Mouse (Mus musculus): ENCODE measurements around the gene Gm9844. TPM values are rescaled to one million over a fixed set of nuclear protein-coding genes. Genes with fewer than 3 reads are reported as not detected.
A peak's percentile ranks its signal among the peaks of the same experiment; 100 is the strongest.

Gm9844 gene
- polyA plus RNA-seq, 1 experiment from 2014 or later = 33.4 TPM

- Histone ChIP-seq H3K9me3 (replicated peaks) (no peaks in the 10 kb centered on the region), H3K4me3 (replicated peaks) (no peak overlapping the region), H3K4me1 (no peaks in the 10 kb centered on the region), H3K27me3 (replicated peaks) (no peaks in the 10 kb centered on the region), H3K36me3 (no peaks in the 10 kb centered on the region), H3K9ac (replicated peaks) (no peak overlapping the region), H3K27ac (replicated peaks) (no peak overlapping the region), H3K4me2 (no peak overlapping the region)
- no peak for ATAC-seq (ENCODE audit: low FRiP score)
- 24% methylated on average over 5 of the region's 5 CpGs for WGBS
Measured at GRCm38 (mm10) chr7:24850162-24850561, 11.9 kb upstream of the Gm9844 start.

DNA sequence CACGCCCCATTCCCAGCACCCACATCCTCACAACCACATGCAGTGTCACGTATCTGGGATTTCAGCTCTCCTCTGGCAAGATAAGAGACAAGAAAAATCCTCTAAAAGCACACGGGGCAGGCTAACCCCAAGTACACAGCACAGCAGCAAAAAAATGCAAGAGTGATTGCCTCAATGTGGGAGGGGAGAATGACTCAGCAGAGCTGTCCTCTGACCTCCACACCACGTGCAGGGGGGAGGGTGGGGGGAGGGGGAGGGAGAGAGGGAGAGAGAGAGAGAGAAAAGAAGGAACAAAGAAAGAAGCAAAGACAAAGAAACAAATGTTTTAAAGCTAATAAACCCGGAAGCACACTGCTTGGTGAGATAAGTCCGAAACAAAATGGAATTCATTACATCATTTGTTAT is 11.1 kb upstream of the Gm9844 start:
- Histone ChIP-seq H3K9ac (replicated peaks) (no peak overlapping the region), H3K4me2 (no peak overlapping the region), H3K4me1 (no peaks in the 10 kb centered on the region), H3K27ac (replicated peaks) (no peak overlapping the region), H3K36me3 (no peaks in the 10 kb centered on the region), H3K4me3 (replicated peaks) (no peak overlapping the region), H3K27me3 (replicated peaks) (no peaks in the 10 kb centered on the region), H3K9me3 (replicated peaks) (no peaks in the 10 kb centered on the region)
- ATAC-seq (ENCODE audit: low FRiP score) = no peak
- 37% methylated on average over 6 of the region's 6 CpGs for WGBS

GRCm38 (mm10) chr7:24851596-24852325 is 10.3 kb upstream of the Gm9844 start:
- Histone ChIP-seq H3K9ac (replicated peaks) (no peak overlapping the region), H3K27ac (replicated peaks) (no peak overlapping the region), H3K4me3 (replicated peaks) (no peak overlapping the region), H3K27me3 (replicated peaks) (no peaks in the 10 kb centered on the region), H3K36me3 (no peaks in the 10 kb centered on the region), H3K4me1 (no peaks in the 10 kb centered on the region), H3K9me3 (replicated peaks) (no peaks in the 10 kb centered on the region), H3K4me2 (no peak overlapping the region)
- 86% methylated on average over 5 of the region's 5 CpGs for WGBS
- no peak for ATAC-seq (ENCODE audit: low FRiP score)

DNA sequence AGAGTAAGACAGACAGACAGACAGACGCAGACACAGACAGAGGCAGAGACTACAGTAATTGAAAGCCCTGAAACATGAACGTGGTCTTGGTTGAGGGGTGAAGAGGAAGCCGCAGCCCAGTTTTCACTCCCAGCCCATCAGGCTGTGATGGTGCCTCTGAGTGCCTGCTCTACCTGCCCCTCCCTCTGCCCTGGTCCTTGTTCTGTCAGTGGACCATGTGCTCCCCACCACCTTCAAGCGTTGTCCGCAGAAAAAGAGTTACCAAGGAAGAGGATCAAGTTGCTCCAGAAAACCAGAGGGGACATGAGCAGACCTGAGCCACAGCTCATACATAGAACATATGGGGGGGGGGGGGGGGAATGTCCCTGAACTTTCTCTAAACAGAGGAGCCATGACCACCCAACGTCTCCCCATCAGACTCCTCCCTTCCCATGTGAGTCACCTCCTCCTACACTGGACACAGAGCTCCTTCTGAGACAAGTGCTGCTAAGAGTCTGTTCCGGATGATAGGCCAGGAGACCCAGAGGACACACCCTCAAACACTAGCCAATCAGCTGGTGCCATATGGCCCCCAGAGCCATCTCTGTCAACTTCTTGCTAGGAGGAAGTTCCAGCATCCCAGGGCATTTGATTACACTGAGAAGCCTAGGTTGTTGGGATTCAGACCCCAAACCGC is 9.3 kb upstream of the Gm9844 start:
- H3K4me3 ChIP-seq (replicated peaks) = no peak overlapping the region
- 77% methylated on average over 8 of the region's 8 CpGs for WGBS
- no peak for ATAC-seq (ENCODE audit: low FRiP score)
- H3K36me3 ChIP-seq = no peaks in the 10 kb centered on the region
- H3K27ac ChIP-seq (replicated peaks) = no peak overlapping the region
- no peaks in the 10 kb centered on the region for H3K9me3 ChIP-seq (replicated peaks)
- H3K9ac ChIP-seq (replicated peaks) = no peak overlapping the region
- no peak overlapping the region for H3K4me2 ChIP-seq
- H3K27me3 ChIP-seq (replicated peaks) = no peaks in the 10 kb centered on the region
- no peaks in the 10 kb centered on the region for H3K4me1 ChIP-seq

DNA sequence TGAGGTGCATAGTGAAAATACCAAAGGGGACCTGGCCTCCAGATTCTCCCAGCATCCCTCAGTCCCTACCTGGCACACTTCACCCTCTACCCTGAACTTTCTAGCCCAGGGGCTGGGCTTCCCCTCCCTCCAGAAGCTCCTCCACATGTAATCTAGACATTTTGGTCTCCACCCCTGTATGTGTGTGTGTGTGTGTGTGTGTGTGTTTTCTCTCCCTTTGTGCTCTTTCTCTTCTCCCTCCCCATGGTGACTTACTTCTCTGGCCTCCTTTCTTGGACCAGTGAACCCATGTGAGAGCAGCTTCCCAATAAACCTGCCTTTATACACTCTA is 8.8 kb upstream of the Gm9844 start:
- H3K9ac ChIP-seq (replicated peaks) = no peak overlapping the region

DNA sequence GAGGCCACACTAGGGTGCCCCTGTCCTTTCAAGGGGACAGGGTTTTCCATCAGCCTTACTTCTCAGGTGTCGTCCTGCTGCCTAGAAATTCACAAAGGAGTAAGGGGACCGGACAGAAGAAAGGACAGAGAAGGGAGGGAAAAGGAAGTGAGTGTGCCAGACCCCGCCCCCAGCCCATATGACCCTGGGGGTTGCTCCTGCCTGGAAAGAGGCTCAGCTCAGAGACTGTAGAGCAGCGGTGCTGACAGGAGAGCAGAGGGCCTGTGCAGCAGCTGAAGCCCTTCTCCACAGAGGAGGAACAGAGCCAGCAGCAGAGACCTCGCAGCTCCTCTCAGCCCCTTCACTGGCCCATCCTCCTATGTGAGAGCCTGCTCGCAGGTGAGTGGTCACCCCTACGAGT is 8.3 kb upstream of the Gm9844 start:
- no peak overlapping the region for H3K9ac ChIP-seq (replicated peaks)
- H3K27ac ChIP-seq (replicated peaks) = no peak overlapping the region
- H3K4me1 ChIP-seq = no peaks in the 10 kb centered on the region
- no peak for ATAC-seq (ENCODE audit: low FRiP score)
- no peak overlapping the region for H3K4me2 ChIP-seq
- no peaks in the 10 kb centered on the region for H3K9me3 ChIP-seq (replicated peaks)
- H3K4me3 ChIP-seq (replicated peaks) = no peak overlapping the region
- no peaks in the 10 kb centered on the region for H3K27me3 ChIP-seq (replicated peaks)
- WGBS = 48% methylated on average over 7 of the region's 7 CpGs
- H3K36me3 ChIP-seq = no peaks in the 10 kb centered on the region

More for the DNA sequence above, 8.8 kb upstream of the Gm9844 start:
- no peak for ATAC-seq (ENCODE audit: low FRiP score)
- Histone ChIP-seq H3K36me3 (no peaks in the 10 kb centered on the region), H3K27ac (replicated peaks) (no peak overlapping the region), H3K4me3 (replicated peaks) (no peak overlapping the region), H3K4me2 (no peak overlapping the region), H3K9me3 (replicated peaks) (no peaks in the 10 kb centered on the region), H3K27me3 (replicated peaks) (no peaks in the 10 kb centered on the region), H3K4me1 (no peaks in the 10 kb centered on the region)

DNA sequence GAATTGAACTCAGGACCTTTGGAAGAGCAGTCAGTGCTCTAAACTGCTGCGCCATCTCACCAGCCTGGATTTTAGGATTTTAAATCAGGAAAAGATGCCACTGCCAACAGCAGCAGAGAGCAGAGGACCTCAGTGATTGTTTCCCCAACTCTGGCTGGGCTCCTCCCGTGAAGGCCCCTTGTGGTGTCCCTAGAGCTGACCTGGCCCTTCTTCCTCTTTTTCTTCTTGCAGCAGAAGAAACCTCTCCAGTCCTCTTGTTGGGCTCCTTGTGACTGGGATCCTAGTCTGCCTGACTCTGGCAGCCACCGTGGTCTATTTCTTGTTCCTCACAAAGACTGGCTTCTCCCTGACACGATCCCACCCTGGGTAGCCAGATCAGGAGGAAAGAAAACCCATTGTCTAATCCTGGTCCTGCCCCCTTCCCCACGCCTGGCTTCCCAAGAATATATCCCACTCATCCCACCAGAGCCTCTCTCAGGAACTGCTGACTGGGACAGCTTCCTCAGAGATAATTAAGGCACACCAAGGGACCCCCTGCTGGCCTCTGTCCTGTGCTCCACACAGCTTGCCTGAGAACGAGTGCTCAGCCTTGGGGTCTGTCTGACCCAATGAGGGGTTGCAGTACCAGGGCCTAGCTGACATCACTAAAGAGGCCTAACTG is 5.4 kb upstream of the Gm9844 start:
- Histone ChIP-seq H3K4me2 (no peak overlapping the region), H3K9ac (replicated peaks) (no peak overlapping the region), H3K27me3 (replicated peaks) (no peaks in the 10 kb centered on the region), H3K4me3 (replicated peaks) (no peak overlapping the region), H3K27ac (replicated peaks) (no peak overlapping the region), H3K4me1 (no peaks in the 10 kb centered on the region), H3K36me3 (no peaks in the 10 kb centered on the region), H3K9me3 (replicated peaks) (no peaks in the 10 kb centered on the region)
- no peak for ATAC-seq (ENCODE audit: low FRiP score)
- WGBS = 42% methylated on average over 6 of the region's 6 CpGs

DNA sequence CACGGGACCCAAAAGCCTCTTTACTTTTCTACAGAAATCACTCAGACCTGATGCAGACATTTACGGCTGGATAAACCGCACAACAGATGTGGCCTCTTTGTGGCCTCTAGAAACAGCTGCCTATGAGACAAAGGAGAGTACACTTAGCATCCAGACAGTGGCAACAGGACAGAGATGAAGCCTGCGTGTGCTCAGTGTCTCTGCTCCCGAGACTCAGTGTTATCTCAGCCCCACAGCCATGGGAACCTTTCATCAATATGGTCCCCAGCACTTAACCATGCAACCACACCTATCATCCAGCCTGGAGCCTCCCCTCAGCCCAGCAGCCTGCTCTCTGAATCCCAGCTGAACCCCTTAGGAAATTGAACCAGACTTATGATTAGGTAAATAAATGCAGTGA is 2.8 kb upstream of the Gm9844 start:
- no peaks in the 10 kb centered on the region for H3K4me1 ChIP-seq
- H3K27ac ChIP-seq (replicated peaks) = no peak overlapping the region
- no peak overlapping the region for H3K4me2 ChIP-seq
- H3K4me3 ChIP-seq (replicated peaks) = no peak overlapping the region
- no peaks in the 10 kb centered on the region for H3K36me3 ChIP-seq
- 55% methylated on average over 5 of the region's 5 CpGs for WGBS
- H3K9ac ChIP-seq (replicated peaks) = no peak overlapping the region
- ATAC-seq (ENCODE audit: low FRiP score) = no peak
- H3K9me3 ChIP-seq (replicated peaks) = no peaks in the 10 kb centered on the region
- H3K27me3 ChIP-seq (replicated peaks) = no peaks in the 10 kb centered on the region

DNA sequence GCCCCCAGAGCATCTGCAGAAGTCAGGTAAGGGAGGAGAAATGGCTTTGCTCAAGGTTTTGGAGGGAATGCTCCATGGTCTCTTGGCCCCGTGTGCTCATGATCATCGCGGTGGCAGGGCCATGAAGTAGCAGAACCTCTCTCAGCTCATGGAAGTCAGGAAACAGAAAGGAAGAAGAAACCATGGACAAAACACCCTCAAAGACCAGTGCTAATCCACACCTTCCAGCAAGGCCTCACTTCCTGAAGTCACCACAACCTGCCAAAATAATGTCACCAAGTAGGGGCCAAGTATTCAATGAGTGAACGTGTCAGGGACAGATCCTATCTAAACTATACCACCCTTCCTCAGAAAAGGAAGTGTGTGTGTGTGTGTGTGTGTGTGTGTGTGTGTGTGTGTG is 840 bp downstream of the Gm9844 start:
- H3K4me1 ChIP-seq = no peaks in the 10 kb centered on the region
- H3K4me2 ChIP-seq = no peak overlapping the region
- no peak overlapping the region for H3K9ac ChIP-seq (replicated peaks)
- no peak overlapping the region for H3K4me3 ChIP-seq (replicated peaks)
- 86% methylated on average over 4 of the region's 4 CpGs for WGBS
- no peak for ATAC-seq (ENCODE audit: low FRiP score)
- no peaks in the 10 kb centered on the region for H3K36me3 ChIP-seq
- H3K27ac ChIP-seq (replicated peaks) = no peak overlapping the region
- no peaks in the 10 kb centered on the region for H3K9me3 ChIP-seq (replicated peaks)
- no peaks in the 10 kb centered on the region for H3K27me3 ChIP-seq (replicated peaks)

DNA sequence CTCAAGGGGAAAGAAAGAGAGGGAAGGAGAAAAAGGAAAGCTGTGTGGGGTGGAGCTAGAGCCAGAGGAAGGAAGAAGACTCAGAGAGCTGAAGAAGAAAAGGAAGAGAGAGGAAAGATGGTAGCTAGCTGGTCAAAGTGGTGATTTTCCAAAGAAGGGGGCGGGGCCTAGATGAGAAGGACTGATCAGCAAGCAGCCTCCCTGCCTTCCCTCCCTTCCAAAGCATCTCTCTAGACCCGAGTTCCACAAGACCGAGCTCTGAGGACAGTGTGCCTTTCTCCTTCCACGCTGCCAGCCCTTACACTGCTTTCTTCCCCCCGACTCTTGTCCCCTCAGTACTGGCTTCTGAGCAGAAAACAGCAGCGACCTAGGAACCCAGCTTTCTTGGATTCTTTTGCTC is 2.1 kb downstream of the Gm9844 start:
- Histone ChIP-seq H3K36me3 (no peaks in the 10 kb centered on the region), H3K4me1 (no peaks in the 10 kb centered on the region), H3K9ac (replicated peaks) (no peak overlapping the region), H3K27me3 (replicated peaks) (no peaks in the 10 kb centered on the region), H3K4me3 (replicated peaks) (no peak overlapping the region), H3K4me2 (no peak overlapping the region), H3K27ac (replicated peaks) (no peak overlapping the region), H3K9me3 (replicated peaks) (no peaks in the 10 kb centered on the region)
- no peak for ATAC-seq (ENCODE audit: low FRiP score)
- 35% methylated on average over 6 of the region's 6 CpGs for WGBS

- no peak for ATAC-seq (ENCODE audit: low FRiP score)
- H3K27me3 ChIP-seq (replicated peaks) = no peaks in the 10 kb centered on the region
- H3K4me1 ChIP-seq = peaks cover 4% of the 10 kb centered on the region; the same call in 1 of the 2 replicates
- H3K9me3 ChIP-seq (replicated peaks) = no peaks in the 10 kb centered on the region
- WGBS = 55% methylated on average over 17 of the region's 17 CpGs
- no peaks in the 10 kb centered on the region for H3K36me3 ChIP-seq
- no peak overlapping the region for H3K9ac ChIP-seq (replicated peaks)
- no peak overlapping the region for H3K27ac ChIP-seq (replicated peaks)
- no peak overlapping the region for H3K4me3 ChIP-seq (replicated peaks)
- H3K4me2 ChIP-seq = no peak overlapping the region
Measured at GRCm38 (mm10) chr7:24869080-24869479, 7.1 kb downstream of the Gm9844 start.

DNA sequence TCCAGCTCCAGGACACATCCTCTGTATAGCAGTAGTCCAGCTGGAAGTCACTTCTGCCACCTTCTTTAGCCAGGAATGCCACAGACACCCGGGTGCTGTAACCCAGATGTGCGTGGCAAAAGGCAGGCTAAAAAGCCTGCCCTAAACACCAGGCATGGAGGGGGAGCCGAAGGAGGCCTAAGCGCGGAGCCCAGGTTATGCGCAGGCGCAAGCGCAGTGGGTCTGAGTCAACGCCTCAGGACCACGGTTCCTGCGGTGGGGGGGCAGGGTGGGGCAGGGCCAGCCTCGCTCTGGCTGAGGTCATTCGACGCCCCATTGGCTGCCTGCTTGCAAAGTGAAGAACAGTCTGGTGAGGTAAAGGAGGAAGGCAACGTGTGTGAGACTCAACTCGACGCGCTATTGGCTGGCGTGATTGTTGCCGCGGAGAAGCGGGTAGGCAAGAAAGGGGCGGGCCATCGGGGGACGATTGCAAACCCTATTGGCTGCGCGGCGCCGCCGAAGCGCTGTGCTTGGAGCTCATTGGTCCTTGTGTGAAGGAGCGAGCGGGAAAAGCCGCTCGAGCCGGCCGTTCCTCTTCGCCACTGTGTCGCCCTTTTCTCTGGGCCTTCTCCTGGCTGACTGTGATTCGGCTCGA is 7.6 kb downstream of the Gm9844 start, which contains the start of the genes Lypd4 and Dmrtc2:
Lypd4 (minus strand) TSS at position 410 of the 634 bp plus-strand sequence.
Dmrtc2 (plus strand) TSS at position 526 of the 634 bp plus-strand sequence.
- Histone ChIP-seq H3K9me3 (replicated peaks) (no peaks in the 10 kb centered on the region), H3K4me2 (0 out of 2 replicates have a peak within 1 kb of the TSS, but pooled peaks have one; percentile 9), H3K27me3 (replicated peaks) (no peaks in the 10 kb centered on the region), H3K4me3 (replicated peaks) (no peak within 1 kb of the TSS), H3K36me3 (no peaks in the 10 kb centered on the region), H3K4me1 (peaks cover 4% of the 10 kb centered on the region; the same call in 1 of the 2 replicates), H3K9ac (replicated peaks) (no peak within 1 kb of the TSS), H3K27ac (replicated peaks) (no peak within 1 kb of the TSS)
- WGBS = 51% methylated on average over 41 of the region's 41 CpGs
- ATAC-seq (ENCODE audit: low FRiP score) = no peak

Measured in neural tube, embryonic 15.5 days (tissue).